Mouse (Mus musculus): ENCODE measurements at regions not wholly inside any gene's neighbourhood (a gene's known extent, or its start where the extent isn't known, plus 50 kb on each side); places are given as distances from the start of the nearest gene placed in this dataset.

GRCm38 (mm10) chr13:28573364-28573763 is 316.0 kb downstream of the Gm11361 start:
- no peak for DNase-seq (ENCODE audit: low spot score)

- DNase-seq (ENCODE audit: low spot score): no peak
These were observed 315.1 kb downstream of the Gm11361 start for GRCm38 (mm10) chr13:28572448-28572847.

GRCm38 (mm10) chr13:28571716-28572115 is 314.4 kb downstream of the Gm11361 start:
- DNase-seq (ENCODE audit: low spot score): no peak

GRCm38 (mm10) chr13:28563585-28563984 is 306.3 kb downstream of the Gm11361 start:
- DNase-seq (ENCODE audit: low spot score): no peak

- no peak for DNase-seq (ENCODE audit: low spot score)
These were observed 302.8 kb downstream of the Gm11361 start for GRCm38 (mm10) chr13:28560081-28560480.

- no peak for DNase-seq (ENCODE audit: low spot score)
These were observed 299.8 kb downstream of the Gm11361 start for GRCm38 (mm10) chr13:28557032-28557570.

GRCm38 (mm10) chr13:28556385-28556938 is 299.1 kb downstream of the Gm11361 start:
- no peak for DNase-seq (ENCODE audit: low spot score)

GRCm38 (mm10) chr13:28554143-28554830 is 297.0 kb downstream of the Gm11361 start:
- no peak for DNase-seq (ENCODE audit: low spot score)

GRCm38 (mm10) chr13:28552974-28553750 is 295.8 kb downstream of the Gm11361 start:
- DNase-seq (ENCODE audit: low spot score): no peak

GRCm38 (mm10) chr13:28551555-28551954 is 294.2 kb downstream of the Gm11361 start:
- DNase-seq (ENCODE audit: low spot score): no peak

GRCm38 (mm10) chr13:28545797-28546196 is 288.5 kb downstream of the Gm11361 start:
- DNase-seq (ENCODE audit: low spot score): no peak

- DNase-seq (ENCODE audit: low spot score): no peak
These were observed 288.0 kb downstream of the Gm11361 start for GRCm38 (mm10) chr13:28545337-28545736.

- no peak for DNase-seq (ENCODE audit: low spot score)
These were observed 287.5 kb downstream of the Gm11361 start for GRCm38 (mm10) chr13:28544819-28545180.

- no peak for DNase-seq (ENCODE audit: low spot score)
These were observed 286.9 kb downstream of the Gm11361 start for GRCm38 (mm10) chr13:28544003-28544818.

- no peak for DNase-seq (ENCODE audit: low spot score)
These were observed 284.3 kb downstream of the Gm11361 start for GRCm38 (mm10) chr13:28541607-28542006.

GRCm38 (mm10) chr13:28533080-28533479 is 275.8 kb downstream of the Gm11361 start:
- no peak for DNase-seq (ENCODE audit: low spot score)

- peak; percentile 78 for DNase-seq (ENCODE audit: low spot score)
These were observed 274.9 kb downstream of the Gm11361 start for GRCm38 (mm10) chr13:28532278-28532677.

- peak; percentile 28 for DNase-seq (ENCODE audit: low spot score)
These were observed 274.2 kb downstream of the Gm11361 start for GRCm38 (mm10) chr13:28531534-28531999.

- no peak for DNase-seq (ENCODE audit: low spot score)
These were observed 273.6 kb downstream of the Gm11361 start for GRCm38 (mm10) chr13:28530947-28531346.

GRCm38 (mm10) chr13:28528898-28529511 is 271.7 kb downstream of the Gm11361 start:
- no peak for DNase-seq (ENCODE audit: low spot score)

GRCm38 (mm10) chr13:28526299-28526698 is 269.0 kb downstream of the Gm11361 start:
- no peak for DNase-seq (ENCODE audit: low spot score)
